In genomic region chr13:26119363-26119762, GRCm38 (mm10) we compare ENCODE assay signal across 14 mouse cellular contexts.
DNase-seq lines count a peak whose midpoint lies in the region; ATAC-seq and TF ChIP-seq lines count a peak whose summit lies in the region.
"Had no signal": no experiment of that assay in that cellular context is flagged by ENCODE, and none has a peak within 500 bp of the region (broad histone marks: within the 10 kb centered on the region; RNA-seq: fewer than 3 reads in every experiment).

No protein-coding gene starts in this region.

- DNase-seq in ZHBTc4 (ENCODE audit: low read depth, low spot score): peak; percentile 47
- peak; percentile 46 for DNase-seq in embryonic facial prominence, embryonic 11.5 days (ENCODE audit: low spot score)
- peak; percentile 35 for DNase-seq in hindbrain, embryonic 14.5 days (ENCODE audit: low spot score)
- peak; percentile 37 for DNase-seq in midbrain, postnatal 0 days (ENCODE audit: low spot score)
- DNase-seq in left cerebral cortex, adult 2 months (ENCODE audit: extremely low spot score in 1 of 2, low spot score in 2 of 2): no peak
- DNase-seq in kidney, postnatal 36 days: no peak
- no peak for DNase-seq in ovary, postnatal 14 days (ENCODE audit: low spot score)
- DNase-seq: heart, postnatal 36 days; kidney, postnatal 10 days; right cerebral cortex, adult 18-20 months; thymus, postnatal 36 days had no signal

- no peaks in the 10 kb centered on the region for H3K27me3 ChIP-seq in embryonic facial prominence, embryonic 11.5 days (ENCODE audit: control insufficient read depth, insufficient read depth, low read length)
- H3K27me3 ChIP-seq in hindbrain, embryonic 14.5 days (ENCODE audit: control insufficient read depth, insufficient read depth, low read length): no peaks in the 10 kb centered on the region
- no peaks in the 10 kb centered on the region for H3K27me3 ChIP-seq in midbrain, postnatal 0 days (ENCODE audit: insufficient read depth, low read length)
- no peaks in the 10 kb centered on the region for H3K27me3 ChIP-seq in intestine, embryonic 15.5 days (replicated peaks)
- H3K27me3 ChIP-seq: liver, embryonic 15.5 days; megakaryocyte, embryonic 14.5 days had no signal

- WGBS in embryonic facial prominence, embryonic 11.5 days: 10% methylated on average over 1 of the region's 1 CpGs
- WGBS in hindbrain, embryonic 14.5 days: 8% methylated on average over 1 of the region's 1 CpGs
- WGBS in midbrain, postnatal 0 days: 26% methylated on average over 1 of the region's 1 CpGs
- WGBS in intestine, embryonic 15.5 days: 65% methylated on average over 1 of the region's 1 CpGs

- no peaks in the 10 kb centered on the region for H3K36me3 ChIP-seq in embryonic facial prominence, embryonic 11.5 days (replicated peaks; ENCODE audit: control insufficient read depth, insufficient read depth, low read depth, low read length)
- no peaks in the 10 kb centered on the region for H3K36me3 ChIP-seq in hindbrain, embryonic 14.5 days (replicated peaks; ENCODE audit: control insufficient read depth, insufficient read depth)
- no peaks in the 10 kb centered on the region for H3K36me3 ChIP-seq in midbrain, postnatal 0 days (ENCODE audit: insufficient read depth, low read length)
- no peaks in the 10 kb centered on the region for H3K36me3 ChIP-seq in intestine, embryonic 15.5 days
- H3K36me3 ChIP-seq: liver, embryonic 15.5 days had no signal

- no peak overlapping the region for H3K27ac ChIP-seq in embryonic facial prominence, embryonic 11.5 days (replicated peaks; ENCODE audit: low read depth, low read length)
- H3K27ac ChIP-seq in hindbrain, embryonic 14.5 days: peak overlapping the region; percentile 51; the same call in 1 of the 2 replicates
- no peak overlapping the region for H3K27ac ChIP-seq in midbrain, postnatal 0 days (ENCODE audit: low read depth, low read length)
- H3K27ac ChIP-seq in intestine, embryonic 15.5 days: no peak overlapping the region
- no peak overlapping the region for H3K27ac ChIP-seq in left cerebral cortex, adult 2 months
- H3K27ac ChIP-seq: liver, embryonic 15.5 days had no signal

- no peak overlapping the region for H3K4me2 ChIP-seq in embryonic facial prominence, embryonic 11.5 days (ENCODE audit: low read depth, low read length)
- no peak overlapping the region for H3K4me2 ChIP-seq in hindbrain, embryonic 14.5 days (replicated peaks)
- H3K4me2 ChIP-seq in midbrain, postnatal 0 days (ENCODE audit: low read depth, low read length, poor library complexity, severe bottlenecking): no peak overlapping the region
- no peak overlapping the region for H3K4me2 ChIP-seq in intestine, embryonic 15.5 days (replicated peaks)
- H3K4me2 ChIP-seq: liver, embryonic 15.5 days had no signal

- H3K4me3 ChIP-seq in embryonic facial prominence, embryonic 11.5 days (ENCODE audit: low read depth, low read length): no peak overlapping the region
- H3K4me3 ChIP-seq in hindbrain, embryonic 14.5 days (replicated peaks; ENCODE audit: low read length): no peak overlapping the region
- H3K4me3 ChIP-seq in midbrain, postnatal 0 days (ENCODE audit: low read depth, low read length): no peak overlapping the region
- no peak overlapping the region for H3K4me3 ChIP-seq in intestine, embryonic 15.5 days (replicated peaks)
- H3K4me3 ChIP-seq in left cerebral cortex, adult 2 months: no peak overlapping the region
- H3K4me3 ChIP-seq: liver, embryonic 15.5 days; megakaryocyte, embryonic 14.5 days had no signal

- intact Hi-C loops in left cerebral cortex, adult 2 months (cut with DNase I): no loop called here

- H3K4me1 ChIP-seq in embryonic facial prominence, embryonic 11.5 days (ENCODE audit: control insufficient read depth, insufficient read depth, low read length): no peaks in the 10 kb centered on the region
- no peaks in the 10 kb centered on the region for H3K4me1 ChIP-seq in hindbrain, embryonic 14.5 days (replicated peaks; ENCODE audit: control insufficient read depth, insufficient read depth, low read length)
- no peaks in the 10 kb centered on the region for H3K4me1 ChIP-seq in midbrain, postnatal 0 days (ENCODE audit: insufficient read depth, low read length)
- no peaks in the 10 kb centered on the region for H3K4me1 ChIP-seq in intestine, embryonic 15.5 days (replicated peaks)
- H3K4me1 ChIP-seq: liver, embryonic 15.5 days; megakaryocyte, embryonic 14.5 days had no signal

- TF ChIP-seq CTCF in midbrain, postnatal 0 days (IDR thresholded peaks at IDR 0.05): no peak
- no peak for TF ChIP-seq CTCF in left cerebral cortex, adult 2 months (IDR thresholded peaks at IDR 0.05)

- ATAC-seq in embryonic facial prominence, embryonic 11.5 days (replicated peaks; ENCODE audit: insufficient number of reproducible peaks, low FRiP score, low TSS enrichment, low read depth): peak; percentile 86
- ATAC-seq in hindbrain, embryonic 14.5 days (ENCODE audit: low FRiP score): peak; percentile 84
- no peak; the same call in 1 of the 2 replicates for ATAC-seq in midbrain, postnatal 0 days (ENCODE audit: low FRiP score)
- no peak for ATAC-seq in intestine, embryonic 15.5 days

- no peaks in the 10 kb centered on the region for H3K9me3 ChIP-seq in embryonic facial prominence, embryonic 11.5 days (replicated peaks; ENCODE audit: control insufficient read depth, low read length)
- no peaks in the 10 kb centered on the region for H3K9me3 ChIP-seq in hindbrain, embryonic 14.5 days (ENCODE audit: control insufficient read depth, low read length)
- no peaks in the 10 kb centered on the region for H3K9me3 ChIP-seq in midbrain, postnatal 0 days (ENCODE audit: low read length)
- no peaks in the 10 kb centered on the region for H3K9me3 ChIP-seq in intestine, embryonic 15.5 days
- H3K9me3 ChIP-seq: liver, embryonic 15.5 days had no signal

- no peak overlapping the region for H3K9ac ChIP-seq in embryonic facial prominence, embryonic 11.5 days (replicated peaks; ENCODE audit: low read length)
- H3K9ac ChIP-seq in hindbrain, embryonic 14.5 days: no peak overlapping the region
- no peak overlapping the region for H3K9ac ChIP-seq in midbrain, postnatal 0 days (replicated peaks; ENCODE audit: low read length, poor library complexity, severe bottlenecking)
- no peak overlapping the region for H3K9ac ChIP-seq in intestine, embryonic 15.5 days
- H3K9ac ChIP-seq: liver, embryonic 15.5 days had no signal

Comparison
In these comparisons a context has a peak if more than half of its experiments do, and no peak if none do; other contexts are left out.
1. DNase-seq: peak in ZHBTc4 (single experiment), embryonic facial prominence, embryonic 11.5 days (single experiment), hindbrain, embryonic 14.5 days (single experiment) and midbrain, postnatal 0 days (single experiment); none in left cerebral cortex, adult 2 months (0 of 2), kidney, postnatal 36 days (0 of 2) and ovary, postnatal 14 days (single experiment).
2. ATAC-seq: peak in embryonic facial prominence, embryonic 11.5 days (single experiment) and hindbrain, embryonic 14.5 days (single experiment); none in midbrain, postnatal 0 days (single experiment) and intestine, embryonic 15.5 days (single experiment).